Mouse (Mus musculus) frontal cortex, postnatal 25 days (tissue): ENCODE data around the gene Rab1b.

Experiments used
- DNase-seq, 2 experiments: peaks; one replicate each; pipeline ENCODE4 v3.0.0; 2022; ENCODE audit warnings: low spot score in 2 of 2

Rab1b gene

DNA sequence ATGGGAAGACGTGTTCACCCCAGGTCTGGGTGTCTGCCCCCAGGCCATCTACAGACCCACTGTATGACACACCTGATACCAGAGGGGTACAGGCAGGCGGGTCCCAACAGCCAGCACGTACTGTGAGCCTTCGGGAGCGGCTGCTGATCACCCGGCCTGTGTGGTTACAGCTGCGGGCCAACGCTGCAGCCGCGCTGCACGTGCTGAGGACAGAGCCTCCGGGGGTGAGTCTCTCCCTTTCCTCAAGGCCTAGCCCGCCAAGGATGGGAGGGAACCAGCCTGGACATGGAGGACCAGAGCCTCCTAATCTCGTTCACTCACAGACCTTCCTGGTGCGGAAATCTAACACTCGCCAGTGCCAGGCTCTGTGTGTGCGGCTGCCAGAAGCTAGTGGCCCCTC is 55.8 kb downstream of the Rab1b start:
- no peak for DNase-seq

GRCm38 (mm10) chr19:5050047-5050905 is 56.6 kb downstream of the Rab1b start, which contains the start of gene Rin1:
Rin1 (plus strand) TSS chr19:5050481.
- peak in 1 of 2 experiments; percentile 55 for DNase-seq

- DNase-seq: no peak
Observed at GRCm38 (mm10) chr19:5049325-5049724, 57.5 kb downstream of the Rab1b start.
